Mouse (Mus musculus): ENCODE measurements around the gene Ano6. TPM values are rescaled to one million over a fixed set of nuclear protein-coding genes. Genes with fewer than 3 reads are reported as not detected.

Gene Ano6
- polyA plus RNA-seq, 1 experiment = 172 TPM

GRCm38 (mm10) chr15:95758696-95759434 is 31.8 kb upstream of the Ano6 start:
- Histone ChIP-seq H3K36me3 (ENCODE audit: control insufficient read depth, insufficient read depth, low read length) (no peaks in the 10 kb centered on the region), H3K4me3 (ENCODE audit: low read depth, low read length) (no peak overlapping the region), H3K4me1 (ENCODE audit: control insufficient read depth, insufficient read depth, insufficient read length, low read length) (no peaks in the 10 kb centered on the region), H3K27ac (ENCODE audit: insufficient read depth, low read depth, low read length) (no peak overlapping the region), H3K27me3 (ENCODE audit: control insufficient read depth, insufficient read depth, low read length) (no peaks in the 10 kb centered on the region)
- no peak for TF ChIP-seq POLR2A (IDR thresholded peaks at IDR 0.05; ENCODE audit: low read depth, low read length)
- TF ChIP-seq CTCF (IDR thresholded peaks at IDR 0.05; ENCODE audit: extremely low read depth, insufficient read length, insufficient replicate concordance, low read depth, low read length) = no peak
- 68% methylated on average over 12 of the region's 12 CpGs for WGBS

- H3K36me3 ChIP-seq (ENCODE audit: control insufficient read depth, insufficient read depth, low read length) = no peaks in the 10 kb centered on the region
- no peak for TF ChIP-seq POLR2A (IDR thresholded peaks at IDR 0.05; ENCODE audit: low read depth, low read length)
- no peak for TF ChIP-seq CTCF (IDR thresholded peaks at IDR 0.05; ENCODE audit: extremely low read depth, insufficient read length, insufficient replicate concordance, low read depth, low read length)
- 63% methylated on average over 6 of the region's 6 CpGs for WGBS
- H3K4me1 ChIP-seq (ENCODE audit: control insufficient read depth, insufficient read depth, insufficient read length, low read length) = no peaks in the 10 kb centered on the region
- no peaks in the 10 kb centered on the region for H3K27me3 ChIP-seq (ENCODE audit: control insufficient read depth, insufficient read depth, low read length)
- no peak overlapping the region for H3K27ac ChIP-seq (ENCODE audit: insufficient read depth, low read depth, low read length)
- no peak overlapping the region for H3K4me3 ChIP-seq (ENCODE audit: low read depth, low read length)
Observed at GRCm38 (mm10) chr15:95759857-95760256, 30.8 kb upstream of the Ano6 start.

- no peak overlapping the region for H3K4me3 ChIP-seq (ENCODE audit: low read depth, low read length)
- no peak for TF ChIP-seq CTCF (IDR thresholded peaks at IDR 0.05; ENCODE audit: extremely low read depth, insufficient read length, insufficient replicate concordance, low read depth, low read length)
- no peak for TF ChIP-seq POLR2A (IDR thresholded peaks at IDR 0.05; ENCODE audit: low read depth, low read length)
- no peaks in the 10 kb centered on the region for H3K4me1 ChIP-seq (ENCODE audit: control insufficient read depth, insufficient read depth, insufficient read length, low read length)
- no peaks in the 10 kb centered on the region for H3K36me3 ChIP-seq (ENCODE audit: control insufficient read depth, insufficient read depth, low read length)
- no peak overlapping the region for H3K27ac ChIP-seq (ENCODE audit: insufficient read depth, low read depth, low read length)
- WGBS = 62% methylated on average over 7 of the region's 7 CpGs
- H3K27me3 ChIP-seq (ENCODE audit: control insufficient read depth, insufficient read depth, low read length) = no peaks in the 10 kb centered on the region
Observed at GRCm38 (mm10) chr15:95761420-95761819, 29.2 kb upstream of the Ano6 start.

GRCm38 (mm10) chr15:95762661-95763303 is 27.9 kb upstream of the Ano6 start:
- Histone ChIP-seq H3K27ac (ENCODE audit: insufficient read depth, low read depth, low read length) (no peak overlapping the region), H3K36me3 (ENCODE audit: control insufficient read depth, insufficient read depth, low read length) (no peaks in the 10 kb centered on the region), H3K4me1 (ENCODE audit: control insufficient read depth, insufficient read depth, insufficient read length, low read length) (peaks cover under 1% of the 10 kb centered on the region; the same call in 1 of the 2 replicates), H3K27me3 (ENCODE audit: control insufficient read depth, insufficient read depth, low read length) (no peaks in the 10 kb centered on the region), H3K4me3 (ENCODE audit: low read depth, low read length) (no peak overlapping the region)
- TF ChIP-seq CTCF (IDR thresholded peaks at IDR 0.05; ENCODE audit: extremely low read depth, insufficient read length, insufficient replicate concordance, low read depth, low read length) (peak; percentile 92), POLR2A (IDR thresholded peaks at IDR 0.05; ENCODE audit: low read depth, low read length) (no peak)
- 39% methylated on average over 12 of the region's 12 CpGs for WGBS

- peaks cover 4% of the 10 kb centered on the region; the same call in 1 of the 2 replicates for H3K4me1 ChIP-seq (ENCODE audit: control insufficient read depth, insufficient read depth, insufficient read length, low read length)
- no peaks in the 10 kb centered on the region for H3K36me3 ChIP-seq (ENCODE audit: control insufficient read depth, insufficient read depth, low read length)
- no peak for TF ChIP-seq POLR2A (IDR thresholded peaks at IDR 0.05; ENCODE audit: low read depth, low read length)
- no peak for TF ChIP-seq CTCF (IDR thresholded peaks at IDR 0.05; ENCODE audit: extremely low read depth, insufficient read length, insufficient replicate concordance, low read depth, low read length)
- WGBS = 51% methylated on average over 6 of the region's 6 CpGs
- H3K4me3 ChIP-seq (ENCODE audit: low read depth, low read length) = no peak overlapping the region
- no peaks in the 10 kb centered on the region for H3K27me3 ChIP-seq (ENCODE audit: control insufficient read depth, insufficient read depth, low read length)
- no peak overlapping the region for H3K27ac ChIP-seq (ENCODE audit: insufficient read depth, low read depth, low read length)
Observed at GRCm38 (mm10) chr15:95763464-95763863, 27.2 kb upstream of the Ano6 start.

- Histone ChIP-seq H3K36me3 (ENCODE audit: control insufficient read depth, insufficient read depth, low read length) (no peaks in the 10 kb centered on the region), H3K4me3 (ENCODE audit: low read depth, low read length) (no peak overlapping the region)
- 91% methylated on average over 8 of the region's 8 CpGs for WGBS
Observed at GRCm38 (mm10) chr15:95765271-95765670, 25.4 kb upstream of the Ano6 start.

GRCm38 (mm10) chr15:95765936-95766335 is 24.7 kb upstream of the Ano6 start:
- Histone ChIP-seq H3K4me1 (ENCODE audit: control insufficient read depth, insufficient read depth, insufficient read length, low read length) (peaks cover 4% of the 10 kb centered on the region; the same call in 1 of the 2 replicates), H3K36me3 (ENCODE audit: control insufficient read depth, insufficient read depth, low read length) (no peaks in the 10 kb centered on the region), H3K27me3 (ENCODE audit: control insufficient read depth, insufficient read depth, low read length) (no peaks in the 10 kb centered on the region), H3K27ac (ENCODE audit: insufficient read depth, low read depth, low read length) (no peak overlapping the region), H3K4me3 (ENCODE audit: low read depth, low read length) (no peak overlapping the region)
- 88% methylated on average over 6 of the region's 6 CpGs for WGBS
- no peak for TF ChIP-seq CTCF (IDR thresholded peaks at IDR 0.05; ENCODE audit: extremely low read depth, insufficient read length, insufficient replicate concordance, low read depth, low read length)
- TF ChIP-seq POLR2A (IDR thresholded peaks at IDR 0.05; ENCODE audit: low read depth, low read length) = no peak

More at GRCm38 (mm10) chr15:95765271-95765670, 25.4 kb upstream of the Ano6 start:
- Histone ChIP-seq H3K27me3 (ENCODE audit: control insufficient read depth, insufficient read depth, low read length) (no peaks in the 10 kb centered on the region), H3K4me1 (ENCODE audit: control insufficient read depth, insufficient read depth, insufficient read length, low read length) (peaks cover 4% of the 10 kb centered on the region; the same call in 1 of the 2 replicates), H3K27ac (ENCODE audit: insufficient read depth, low read depth, low read length) (no peak overlapping the region)
- no peak for TF ChIP-seq POLR2A (IDR thresholded peaks at IDR 0.05; ENCODE audit: low read depth, low read length)
- TF ChIP-seq CTCF (IDR thresholded peaks at IDR 0.05; ENCODE audit: extremely low read depth, insufficient read length, insufficient replicate concordance, low read depth, low read length) = no peak

Measured in small intestine, adult 2 months (tissue).